Mouse (Mus musculus) lung, adult 10 weeks (tissue): ENCODE results near the gene Gm21497. TPM values are rescaled to one million over a fixed set of nuclear protein-coding genes. Genes with fewer than 3 reads are reported as not detected.

Experiments used
- polyA plus RNA-seq: library from polyadenylated mRNA; stranded (reverse); fragments of 350-450 nt; fragmentation: Illumina TruSeq; extraction: RNeasy Lipid Tissue Mini Kit (QIAGEN cat#74804); gene quantifications from one replicate; pipeline ENCODE4 v1.2.3, GENCODE M21; 2014; ENCODE audit warnings: low read depth, low replicate concordance; ENCODE audit not compliant: insufficient read depth

Gm21497 gene
- polyA plus RNA-seq, result not detected

DNA sequence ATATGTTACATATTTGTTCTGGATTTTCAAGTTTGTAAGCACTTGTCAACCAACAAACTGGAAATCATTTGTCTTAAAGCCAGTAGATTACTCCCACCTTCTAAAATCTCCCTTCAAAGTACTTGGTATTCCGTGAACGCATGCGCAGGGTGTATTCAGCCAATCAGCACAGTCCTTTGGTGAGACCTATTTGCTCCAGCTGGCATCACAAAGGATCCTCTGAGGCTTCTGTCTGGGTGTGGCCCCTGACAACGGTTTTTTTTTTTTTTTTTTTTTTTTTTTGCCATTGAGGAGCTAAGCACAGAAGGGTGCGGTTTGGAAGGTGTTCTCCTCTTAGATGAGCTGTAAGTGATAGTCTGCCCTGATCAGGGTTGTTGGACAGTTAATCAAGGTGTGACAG, at the start of gene Gm21497:
TSS of gene Gm21497 (plus strand) at position 301 of the 400 bp plus-strand sequence.

